Mouse (Mus musculus) liver, postnatal 0 days (tissue): ENCODE results near the gene Phf21a.

ENCODE experiments used
- CTCF ChIP-seq: sonication (generic); IDR thresholded peaks from 2 replicates; pipeline ENCODE4 v1.5.1; 2016; ENCODE audit warnings: antibody characterized with exemption, low read depth
- EP300 ChIP-seq: IDR thresholded peaks from 2 replicates; pipeline ENCODE4 v1.6.1; 2016; ENCODE audit warnings: antibody characterized with exemption, low read depth, mild to moderate bottlenecking

DNA sequence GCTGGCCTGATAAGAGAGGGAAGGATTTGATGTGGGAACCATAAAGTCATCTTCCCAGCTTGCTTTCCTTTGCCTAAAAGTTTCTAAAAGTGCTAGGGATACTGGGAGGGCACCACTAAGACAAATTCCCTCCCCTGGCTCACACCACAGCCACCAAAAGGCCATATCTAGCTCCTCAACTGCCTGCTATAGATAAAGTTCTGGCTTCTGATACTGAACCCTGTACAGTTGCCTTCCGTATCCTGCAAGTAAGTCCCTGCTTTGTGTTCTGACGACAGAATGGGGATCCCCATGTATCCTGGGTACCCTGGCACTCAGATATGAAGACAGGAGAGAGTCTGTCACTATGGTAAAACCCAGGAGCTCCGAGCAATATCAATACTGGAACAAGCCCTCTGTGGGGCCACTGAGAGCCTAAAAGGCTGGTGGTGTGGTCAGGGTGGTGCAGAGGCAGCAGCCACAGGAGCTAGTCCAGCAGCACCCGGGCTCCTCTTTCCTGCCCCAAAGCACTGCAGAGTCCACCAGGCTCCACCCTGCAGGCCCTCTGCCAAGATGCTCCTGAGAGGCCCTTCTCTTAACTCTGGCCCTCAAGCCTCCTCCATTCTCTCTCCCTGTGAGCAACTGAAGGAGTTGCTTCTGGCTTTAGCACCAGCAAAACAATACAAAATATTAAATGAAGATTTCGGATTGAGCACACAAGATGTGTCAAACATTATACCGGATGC is 297.5 kb downstream of the Phf21a start:
- TF ChIP-seq CTCF (no peak), EP300 (no peak)
